Mouse (Mus musculus) thymus, postnatal 36 days (tissue): ENCODE results near the gene Zfp787.
"Not testable (repeated sequence)": the region's sequence is repeated elsewhere in the genome, so short reads cannot be mapped to it uniquely, and the experiment has no call there.

Source experiments
- DNase-seq, 2 experiments: peaks; one replicate each; pipeline ENCODE4 v3.0.0; 2022; ENCODE audit warnings: mixed read lengths in 2 of 2

Zfp787 gene

GRCm38 (mm10) chr7:6155901-6156411 lies at the start of gene Zfp787:
Zfp787 (minus strand) TSS chr7:6155997.
- DNase-seq = peak; percentile 95 to 97

DNA sequence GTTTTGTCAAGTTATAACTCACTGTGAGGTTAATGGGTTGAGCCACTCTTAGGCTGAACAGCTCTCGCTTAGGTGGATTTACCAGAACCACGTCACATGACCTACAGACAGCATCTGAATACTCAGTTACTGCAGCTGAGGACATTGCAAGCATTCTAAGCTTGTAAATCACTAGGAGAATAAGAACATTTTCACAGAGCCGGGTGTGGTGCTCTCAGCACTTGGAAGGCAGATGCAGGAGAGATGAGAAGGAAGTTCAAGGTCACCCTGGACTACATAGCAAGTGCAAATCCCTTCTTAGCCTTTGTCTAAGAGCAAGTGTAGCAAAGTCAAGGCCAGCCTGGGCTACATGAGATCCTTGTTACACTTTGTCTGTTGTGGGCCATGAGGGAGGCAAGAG lies 48.4 kb upstream of the Zfp787 start:
- no peak for DNase-seq

DNA sequence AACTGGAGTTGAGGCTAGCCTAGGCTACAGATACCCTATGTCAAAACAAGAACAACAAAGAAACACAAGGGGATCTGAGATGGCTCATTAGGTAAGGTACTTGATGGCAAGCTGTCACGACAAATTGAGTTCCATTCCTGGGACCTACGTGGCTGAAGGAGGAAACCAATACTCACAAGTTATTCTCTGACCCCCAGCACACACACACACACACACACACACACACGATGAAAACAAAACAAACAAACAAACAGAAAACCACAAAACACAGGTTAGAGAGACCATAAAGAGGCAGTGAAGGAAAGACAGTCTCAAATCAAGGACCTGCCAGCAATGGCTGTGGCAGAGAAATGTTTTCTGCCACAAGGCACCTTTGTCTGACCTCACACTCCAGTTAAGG lies 41.0 kb upstream of the Zfp787 start, which contains the start of gene Galp:
TSS of gene Galp (plus strand) at position 301 of the 400 bp plus-strand sequence.
- no peak for DNase-seq

GRCm38 (mm10) chr7:6195777-6196176 lies 40.0 kb upstream of the Zfp787 start:
- DNase-seq = no peak

- DNase-seq = peak; percentile 44 to 45
These were observed 38.3 kb upstream of the Zfp787 start for GRCm38 (mm10) chr7:6194129-6194528.

- peak; percentile 61 to 70 for DNase-seq
These were observed 35.6 kb upstream of the Zfp787 start for GRCm38 (mm10) chr7:6191376-6191775.

- DNase-seq = peak in 1 of 2 experiments; percentile 13
These were observed 33.7 kb upstream of the Zfp787 start for GRCm38 (mm10) chr7:6189542-6189941.

DNA sequence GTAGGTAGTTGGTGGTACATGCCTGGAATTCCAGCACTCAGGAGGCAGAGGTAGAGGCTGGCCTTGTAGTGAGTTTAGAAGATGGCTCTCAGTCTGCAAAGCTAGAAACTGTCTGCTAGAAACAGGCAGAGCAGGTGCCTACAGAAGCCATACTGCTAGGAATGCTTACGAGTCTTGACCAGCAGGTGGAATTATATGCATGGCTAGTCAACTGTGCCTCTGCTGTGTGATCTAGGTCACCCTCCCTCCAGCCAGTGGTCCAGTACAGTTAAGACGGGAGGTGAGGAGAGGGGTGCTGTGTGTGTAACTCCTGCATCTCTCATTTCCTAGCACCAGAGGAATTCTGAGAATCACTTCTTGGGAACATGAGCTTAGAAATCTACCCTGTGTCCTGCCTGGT lies 31.0 kb upstream of the Zfp787 start:
- DNase-seq = no peak

DNA sequence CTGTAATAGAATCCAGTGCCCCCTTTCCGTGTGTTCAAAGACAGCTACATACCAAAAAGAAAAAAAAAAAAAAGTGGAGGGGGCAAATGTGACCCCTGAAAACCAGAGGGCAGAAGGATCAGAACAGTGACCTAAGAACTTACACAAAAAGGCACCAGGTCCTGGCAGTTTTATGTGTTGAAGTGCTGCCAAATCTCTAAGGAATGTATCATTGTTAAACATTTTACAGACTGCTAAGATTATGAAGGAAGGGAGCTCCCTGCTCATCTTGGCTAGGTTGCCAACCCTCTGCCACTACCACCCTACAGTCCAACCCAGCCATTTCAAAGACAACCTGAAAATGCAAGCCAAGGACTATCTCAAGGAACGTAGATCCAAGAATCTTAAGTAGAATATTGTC lies 30.4 kb upstream of the Zfp787 start:
- no peak for DNase-seq

DNA sequence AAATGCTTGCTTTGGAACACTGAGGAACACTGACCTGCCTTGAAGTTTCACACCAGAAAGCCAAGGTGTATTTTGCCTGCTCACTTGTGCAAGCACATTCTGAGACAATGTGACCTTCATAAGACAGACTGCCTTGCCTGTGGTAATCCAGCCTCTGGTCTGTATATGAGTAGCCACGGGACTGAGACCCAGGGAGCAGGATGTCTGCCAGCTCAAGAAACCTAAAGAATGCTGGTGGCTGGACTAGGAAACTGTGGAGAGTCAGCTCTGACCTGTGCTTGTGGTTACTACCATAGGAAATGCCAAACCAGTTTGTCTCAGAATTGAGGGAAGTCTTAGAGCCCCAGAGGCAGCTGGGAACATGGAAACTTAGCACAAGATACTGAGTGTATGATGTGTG lies 29.6 kb upstream of the Zfp787 start:
- no peak for DNase-seq

DNA sequence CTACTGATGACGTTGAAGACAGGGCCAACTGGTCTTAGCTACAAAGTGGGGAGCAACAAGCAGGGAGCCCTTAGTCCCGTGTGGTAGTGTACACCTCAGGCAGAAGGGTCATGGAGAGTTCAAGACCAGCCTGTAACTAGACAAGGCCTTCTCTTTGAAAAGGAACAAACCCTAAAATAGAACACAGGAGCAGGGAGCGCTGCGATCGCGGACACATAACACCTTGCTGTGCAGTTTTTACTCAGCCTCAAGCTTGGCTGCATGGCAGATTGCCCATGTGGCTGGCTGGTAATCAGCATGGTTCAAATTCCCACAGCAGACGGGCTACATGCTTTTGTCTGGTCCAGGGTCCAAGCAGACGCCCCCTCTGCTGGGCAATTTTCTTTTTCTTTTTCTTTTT lies 28.7 kb upstream of the Zfp787 start:
- no peak for DNase-seq

GRCm38 (mm10) chr7:6183802-6184201 lies 28.0 kb upstream of the Zfp787 start:
- DNase-seq = no peak

DNA sequence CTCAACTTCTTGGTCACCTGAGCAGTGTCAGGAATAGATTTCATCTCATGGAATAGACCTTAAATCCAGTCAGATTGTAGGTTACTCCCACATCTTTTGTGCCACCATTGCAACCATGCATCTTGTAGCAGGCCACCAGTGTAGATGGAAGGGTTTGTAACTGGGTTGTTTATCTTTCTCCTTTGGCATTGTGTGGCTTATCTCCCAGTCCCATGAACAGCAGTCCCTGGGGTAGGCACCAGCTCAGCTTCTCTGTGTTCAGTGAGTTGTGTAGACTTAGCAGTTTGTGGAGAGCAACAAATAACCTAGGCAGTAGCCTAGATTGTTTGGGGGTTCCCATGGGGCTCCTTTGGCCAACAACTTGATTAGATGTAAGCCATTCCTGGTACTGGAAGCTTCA lies 27.1 kb upstream of the Zfp787 start:
- no peak for DNase-seq

DNA sequence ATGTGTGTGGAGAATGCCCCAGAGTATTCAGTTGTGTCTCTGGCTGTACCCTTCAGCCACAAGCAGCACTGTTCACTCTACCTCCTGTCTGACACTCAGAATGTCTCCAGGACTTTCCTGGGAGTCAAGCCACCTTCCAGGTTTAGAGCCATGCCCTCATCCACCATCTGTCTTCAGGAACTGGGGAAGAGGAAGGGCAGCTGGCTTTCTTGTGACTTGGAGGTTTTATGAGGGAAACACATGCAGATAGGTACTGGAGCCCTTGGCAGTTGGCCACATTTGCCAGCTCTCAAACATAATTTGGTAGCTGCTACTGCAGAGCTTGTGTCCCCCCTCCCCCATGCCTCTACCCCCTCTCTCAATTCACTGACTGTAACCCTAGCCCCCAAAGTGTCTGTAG lies 23.2 kb upstream of the Zfp787 start:
- no peak for DNase-seq

- DNase-seq = not testable (repeated sequence)
These were observed 18.7 kb upstream of the Zfp787 start for GRCm38 (mm10) chr7:6174365-6174987.

- DNase-seq = no peak
These were observed 18.1 kb upstream of the Zfp787 start for GRCm38 (mm10) chr7:6173872-6174271.

- DNase-seq = no peak
These were observed 17.0 kb upstream of the Zfp787 start for GRCm38 (mm10) chr7:6172674-6173244.

DNA sequence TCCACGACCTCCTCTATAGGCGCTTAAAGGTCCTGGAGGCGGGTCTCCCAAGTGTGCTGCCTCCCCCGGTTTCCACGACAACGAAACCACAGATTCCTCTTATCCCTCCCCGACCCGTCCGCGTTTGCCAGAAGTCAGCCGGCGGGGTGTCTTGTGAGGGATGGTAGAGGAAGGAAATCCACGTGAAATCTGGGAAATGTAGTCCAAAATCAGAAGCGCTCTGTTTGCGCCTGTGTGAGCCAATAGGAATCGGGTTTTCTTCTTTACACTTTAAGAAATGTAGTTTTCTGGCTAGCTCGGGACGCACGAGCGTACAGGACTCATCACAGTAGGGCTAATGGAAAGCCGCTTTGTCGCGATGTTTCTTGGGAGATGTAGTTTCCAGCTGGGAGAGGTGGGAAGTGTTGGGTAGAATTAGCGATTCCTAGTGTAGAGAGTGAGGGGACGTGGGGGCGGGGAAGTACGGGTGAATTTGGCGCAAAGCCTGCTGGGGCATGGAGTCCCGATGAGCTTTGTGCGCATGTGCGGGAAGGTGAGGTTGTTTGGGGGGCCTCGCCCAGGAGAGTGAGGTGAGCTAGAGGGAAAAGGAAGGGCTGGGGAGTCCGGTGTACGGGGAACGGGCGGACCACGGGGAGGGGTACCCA lies 16.3 kb upstream of the Zfp787 start, which contains the start of gene Zfp444:
TSS of gene Zfp444 (plus strand) at position 221 of the 644 bp plus-strand sequence.
- peak; percentile 96 to 97 for DNase-seq

DNA sequence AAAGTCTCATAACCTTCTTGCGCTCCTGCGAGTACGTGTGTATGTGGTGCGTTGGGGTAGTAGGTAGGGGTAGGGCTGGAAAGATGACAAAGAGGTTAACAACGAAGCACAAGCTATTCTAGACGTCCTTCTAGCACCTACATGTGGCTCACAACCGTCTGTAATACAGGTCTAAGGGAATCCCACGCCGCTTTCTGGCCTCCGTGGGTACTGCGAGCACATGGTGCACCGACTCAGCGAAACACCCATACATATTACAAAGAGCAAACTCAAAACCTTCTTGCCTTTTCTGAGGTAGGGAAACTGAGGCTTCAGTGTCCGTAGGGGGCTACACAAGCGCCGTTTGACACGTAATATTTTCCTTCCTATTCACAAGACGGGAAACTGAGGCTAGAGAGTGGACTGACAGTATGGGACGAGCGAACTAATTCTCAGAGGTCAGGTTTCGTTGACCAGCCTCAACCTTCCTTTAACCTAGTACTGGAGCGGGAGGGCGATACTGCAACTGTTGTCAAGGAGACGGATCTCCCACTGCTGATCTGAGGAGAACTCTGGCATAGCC lies 15.7 kb upstream of the Zfp787 start:
- DNase-seq = peak; percentile 74 to 78

DNA sequence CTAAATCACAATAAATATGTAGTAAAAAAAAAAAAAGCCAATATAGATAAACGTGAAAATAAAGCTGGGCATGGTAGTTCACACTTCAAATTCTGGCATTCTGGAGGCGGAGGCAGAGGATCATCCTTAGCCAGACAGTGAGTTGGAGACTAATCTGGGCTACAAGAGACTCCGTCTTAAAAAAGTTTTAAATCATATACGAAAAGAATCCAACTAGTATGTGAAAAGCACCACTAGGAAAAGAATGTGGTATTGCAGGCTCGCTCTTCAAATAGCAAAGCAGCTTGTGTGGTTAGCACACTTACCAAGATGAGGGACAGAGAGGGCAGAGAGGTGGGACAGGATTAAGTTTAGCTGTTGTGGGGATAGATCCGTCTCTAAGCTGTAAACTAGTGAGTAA lies 15.1 kb upstream of the Zfp787 start:
- DNase-seq = no peak

GRCm38 (mm10) chr7:6170391-6170790 lies 14.6 kb upstream of the Zfp787 start:
- no peak for DNase-seq

DNA sequence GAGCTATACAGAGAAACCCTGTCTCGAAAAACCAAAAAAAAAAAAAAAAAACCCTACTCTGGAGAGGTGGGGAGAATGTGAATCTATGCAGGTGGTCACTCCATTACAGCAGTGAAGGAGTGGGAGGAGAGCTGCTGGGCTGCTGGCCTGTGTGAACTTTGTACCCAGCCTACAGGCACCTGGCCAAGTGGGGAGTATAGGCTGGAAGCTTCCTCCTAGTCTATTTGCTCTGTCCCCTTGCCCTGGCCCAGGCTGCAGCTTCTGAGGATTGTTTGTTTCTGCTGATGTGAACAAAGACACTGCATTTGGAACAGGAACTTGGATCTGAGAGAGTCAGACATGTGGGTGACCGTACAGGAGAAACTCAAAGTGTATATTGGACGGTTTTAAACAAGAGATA lies 13.6 kb upstream of the Zfp787 start:
- no peak for DNase-seq

- no peak for DNase-seq
These were observed 8.9 kb upstream of the Zfp787 start for GRCm38 (mm10) chr7:6164671-6165070.

GRCm38 (mm10) chr7:6162172-6162571 lies 6.4 kb upstream of the Zfp787 start:
- no peak for DNase-seq
